Mouse (Mus musculus) T-helper 17 cell (primary cell): ENCODE measurements around the gene Pdrg1.

Experiments
- in situ Hi-C, 2 experiments: fragments of 300-600 bp; cut with MboI, MseI; formaldehyde crosslinking; loops; 1 replicate in 1 of 2; 2 replicates in 1 of 2; pipeline ENCODE4 v1.15.1; 2025; ENCODE audit warnings: high pct_unique_total_duplicates in 2 of 2

Gene Pdrg1

DNA sequence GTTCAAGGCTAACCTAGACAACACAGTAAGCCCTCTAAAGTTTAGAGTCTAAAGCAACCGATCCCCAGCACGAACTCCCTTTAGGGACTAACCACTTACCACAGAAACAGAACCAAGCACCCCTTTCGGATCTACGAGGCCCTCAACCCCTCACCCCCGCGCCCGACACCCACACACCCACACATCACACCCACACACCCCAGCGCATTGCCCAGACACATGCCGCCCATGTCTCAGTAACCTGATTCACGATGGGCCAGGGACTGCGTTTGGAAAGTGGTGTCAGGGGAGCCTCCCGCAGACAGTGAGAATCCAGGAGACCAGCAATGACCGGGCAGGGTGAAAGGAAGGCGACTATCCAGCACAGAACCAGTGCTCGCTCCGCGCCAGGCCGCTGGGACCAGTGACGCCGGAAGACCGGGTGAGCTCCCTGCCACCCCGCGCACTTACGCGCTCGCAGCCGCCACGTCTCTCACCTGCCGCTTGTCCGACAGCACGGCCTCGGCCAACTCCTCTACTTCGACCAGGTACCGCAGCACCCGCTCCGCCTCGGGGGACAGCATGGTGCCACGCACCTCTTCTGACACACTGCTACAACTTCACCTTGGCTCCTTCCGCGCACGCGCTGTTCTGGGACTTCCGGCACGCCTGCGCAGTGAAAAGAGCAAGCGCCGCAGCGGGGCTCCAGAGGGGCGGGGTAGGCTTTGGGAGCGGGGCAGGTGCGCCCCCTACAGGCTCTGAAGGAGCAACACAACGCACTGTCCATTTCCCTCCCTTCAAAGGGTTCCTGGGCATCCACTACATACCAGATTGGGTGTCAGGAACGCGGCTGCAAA is at the start of gene Pdrg1:
Pdrg1 (minus strand) TSS at position 670 of the 836 bp plus-strand sequence.
- in situ Hi-C loops: loop anchor here in 1 of 2 experiments (5.0 kb wide), 1 partner anchor 103 kb away; the partner anchor contains the start of gene Mylk2

DNA sequence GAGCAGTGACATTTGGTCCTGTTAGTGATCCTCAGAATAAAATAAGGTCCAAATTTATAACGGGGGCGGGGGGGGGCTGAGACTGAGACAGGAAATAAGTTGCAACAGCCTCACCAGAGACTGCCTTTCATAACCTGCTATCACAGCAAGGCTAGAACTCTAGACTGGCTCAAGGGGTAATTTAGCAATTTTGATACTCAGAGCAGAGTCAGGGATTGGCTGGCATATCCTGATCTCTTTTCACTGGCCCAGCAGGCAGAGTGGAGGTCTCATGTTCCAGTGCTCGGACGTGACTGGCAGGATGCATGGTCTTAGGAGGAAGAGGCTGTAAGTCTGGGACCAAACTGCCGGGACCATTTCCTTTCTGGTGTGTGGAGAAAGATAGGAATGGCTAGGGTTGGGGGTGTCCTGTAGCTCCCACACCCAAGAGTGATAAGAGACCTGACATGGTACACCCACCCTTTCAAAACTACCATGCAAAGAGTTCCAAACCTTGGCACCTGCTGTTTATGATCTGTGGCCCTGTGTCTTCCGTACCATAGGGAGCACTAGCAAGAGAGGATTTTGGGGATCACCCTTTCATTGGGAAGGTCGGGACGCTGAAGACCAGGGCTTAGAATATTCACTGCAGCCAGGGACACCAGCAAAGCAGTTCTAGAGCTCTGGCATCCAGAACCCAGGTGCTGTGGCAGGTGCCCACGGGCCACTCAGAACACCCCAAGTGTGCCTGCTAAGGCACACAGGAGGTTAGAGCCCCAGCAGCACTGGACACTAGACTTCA is 49.2 kb upstream of the Pdrg1 start:
- in situ Hi-C loops: no loop called here

DNA sequence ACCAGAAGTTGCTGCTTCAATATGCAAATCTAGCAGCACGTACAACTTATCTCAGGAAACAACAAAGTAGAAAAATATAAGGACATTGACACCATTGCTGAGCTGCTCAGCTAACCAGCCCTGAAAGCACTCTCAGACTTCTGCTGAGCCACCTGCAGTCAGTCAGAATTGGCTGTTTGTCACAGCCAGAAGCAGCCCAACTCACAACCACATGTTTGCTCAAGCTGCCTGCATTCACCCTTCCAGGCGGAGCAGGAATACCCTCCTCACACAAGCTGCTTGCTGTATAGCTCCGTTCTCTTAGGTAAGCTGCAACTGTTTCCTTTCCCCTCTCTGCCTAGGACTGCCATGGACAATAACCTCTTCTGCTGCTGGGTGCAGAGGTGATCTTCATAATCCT is 48.2 kb upstream of the Pdrg1 start:
- in situ Hi-C loops: no loop called here

DNA sequence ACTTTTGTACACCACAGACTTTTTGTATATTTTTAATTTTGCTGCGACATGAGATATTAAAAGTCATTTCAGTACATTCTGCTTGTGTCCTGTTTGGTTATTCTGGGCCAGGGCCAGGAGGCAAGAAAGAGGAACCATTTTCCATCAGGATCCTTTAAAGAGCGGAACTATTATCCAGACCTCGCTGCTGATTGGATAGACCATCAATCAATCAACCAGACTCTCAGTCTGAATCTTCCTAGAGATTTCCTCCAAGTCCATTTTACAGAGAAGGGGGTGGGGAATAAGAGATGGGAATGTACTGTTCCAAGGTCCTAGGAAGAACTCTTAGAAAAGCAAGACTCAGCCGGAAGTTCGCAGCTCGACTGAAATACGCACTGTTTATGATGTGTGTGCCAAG is 45.0 kb upstream of the Pdrg1 start:
- in situ Hi-C loops: no loop called here

DNA sequence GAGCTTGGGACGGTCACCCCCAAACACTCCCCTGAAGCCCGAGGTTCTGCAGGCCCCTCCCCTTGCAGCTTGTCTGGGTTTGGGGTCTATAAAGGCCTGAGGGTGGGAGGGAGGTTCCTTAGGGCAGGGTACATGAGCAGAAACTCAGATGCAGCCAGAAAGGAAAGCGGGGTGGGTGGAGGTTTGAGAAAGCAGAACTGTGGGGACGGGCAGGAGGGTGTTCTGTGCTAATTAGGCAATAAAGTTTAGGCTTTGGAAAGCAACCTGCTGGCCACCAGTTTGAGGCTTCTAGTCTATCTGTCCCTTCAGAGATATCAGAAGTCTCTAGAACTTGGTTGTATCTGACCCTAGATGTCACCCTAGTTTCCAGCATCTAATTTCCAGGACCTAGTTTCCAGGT is 43.1 kb upstream of the Pdrg1 start:
- in situ Hi-C loops: no loop called here

DNA sequence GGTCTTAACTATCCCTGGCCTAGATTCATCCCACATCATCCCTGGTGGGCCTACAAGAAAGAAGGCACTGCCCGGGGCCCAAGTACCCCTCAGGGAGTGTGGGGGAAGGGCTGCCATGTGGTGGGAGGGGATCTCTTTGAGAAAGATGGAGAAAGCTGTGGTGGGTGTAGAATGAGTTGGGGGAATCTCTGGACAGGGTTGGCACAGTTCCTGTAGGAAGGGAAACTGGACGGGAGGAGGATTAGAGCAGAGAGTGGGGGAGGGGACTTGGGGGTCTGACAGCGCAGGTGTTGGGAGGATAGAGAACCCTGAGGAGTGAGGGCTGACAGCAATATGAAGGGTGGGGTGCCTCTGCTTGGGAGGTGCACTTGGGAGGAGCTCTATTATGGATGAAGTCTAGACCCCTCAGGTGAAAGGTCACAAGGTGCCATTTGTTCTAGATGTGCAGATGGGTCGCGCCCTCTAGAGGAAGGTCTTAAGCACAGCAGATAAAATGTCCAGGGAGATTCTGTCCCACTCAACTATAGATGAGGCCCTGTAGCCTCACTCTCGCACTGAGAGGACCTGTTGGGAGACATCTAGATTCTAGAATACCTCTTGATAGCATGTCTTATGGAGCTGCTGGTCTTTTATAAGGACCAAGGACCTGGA is 40.2 kb upstream of the Pdrg1 start:
- in situ Hi-C loops: no loop called here

DNA sequence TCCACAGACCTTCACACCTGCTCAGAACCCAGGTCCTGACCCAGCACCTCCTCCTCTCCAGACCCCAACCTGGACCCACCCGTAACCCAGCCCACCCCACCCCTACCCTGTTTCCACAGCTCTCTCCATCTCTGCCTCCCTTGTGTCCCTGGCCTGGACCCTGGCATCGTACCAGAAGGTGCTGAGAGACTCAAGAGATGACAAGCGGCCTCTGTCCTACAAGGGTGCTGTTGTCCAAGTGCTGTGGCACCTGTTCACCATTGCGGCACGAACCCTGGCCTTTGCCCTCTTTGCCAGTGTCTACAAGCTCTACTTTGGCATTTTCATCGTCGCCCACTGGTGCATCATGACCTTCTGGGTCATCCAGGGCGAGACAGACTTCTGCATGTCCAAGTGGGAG is 38.7 kb upstream of the Pdrg1 start:
- in situ Hi-C loops: no loop called here

DNA sequence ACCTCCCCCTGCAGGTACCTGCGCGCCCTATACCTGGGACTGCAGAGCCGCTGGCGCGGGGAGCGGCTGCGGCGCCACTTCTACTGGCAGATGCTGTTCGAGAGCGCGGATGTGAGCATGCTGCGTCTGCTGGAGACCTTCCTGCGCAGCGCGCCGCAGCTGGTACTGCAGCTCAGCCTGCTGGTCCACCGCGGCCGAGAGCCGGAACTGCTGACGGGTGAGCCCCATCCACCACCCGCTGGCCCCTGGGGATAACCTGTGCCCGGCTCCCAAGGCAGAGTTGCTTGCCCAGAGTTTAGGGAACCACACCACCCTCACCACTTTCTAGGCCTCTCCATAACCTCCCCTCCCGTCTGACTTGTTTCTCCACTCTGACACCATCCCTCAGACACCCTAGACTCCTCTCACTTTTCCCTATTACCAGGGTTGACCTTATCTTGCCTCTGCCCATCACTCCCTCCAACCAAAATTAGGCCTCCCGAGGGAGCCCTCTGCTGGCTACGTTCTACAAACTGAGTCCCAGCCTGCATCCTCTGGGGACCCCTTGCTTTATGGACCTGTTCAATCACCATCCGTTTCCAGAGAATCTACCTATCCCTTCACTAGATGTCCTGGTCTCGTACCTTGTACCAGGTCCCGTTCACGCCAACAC is 37.6 kb upstream of the Pdrg1 start:
- in situ Hi-C loops: no loop called here

DNA sequence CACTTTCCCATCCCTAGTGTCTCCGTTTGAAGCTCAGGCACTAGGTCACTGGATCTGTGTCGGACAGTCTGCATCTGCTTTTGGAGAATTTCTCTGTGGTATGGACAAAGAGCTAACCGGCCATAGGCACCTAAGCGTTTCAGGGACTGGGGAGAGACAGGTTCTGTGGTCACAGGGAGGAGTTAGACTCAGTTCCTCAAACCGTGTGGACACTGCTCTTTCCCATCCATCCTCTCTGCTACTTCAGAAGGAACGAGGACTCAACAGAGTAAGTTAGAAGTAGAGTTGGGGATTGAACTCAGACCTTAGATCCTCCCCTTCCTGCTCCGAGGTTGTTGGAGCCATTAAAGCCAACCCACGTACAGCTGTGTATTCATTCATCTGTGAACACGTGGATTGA is 36.3 kb upstream of the Pdrg1 start:
- in situ Hi-C loops: no loop called here

DNA sequence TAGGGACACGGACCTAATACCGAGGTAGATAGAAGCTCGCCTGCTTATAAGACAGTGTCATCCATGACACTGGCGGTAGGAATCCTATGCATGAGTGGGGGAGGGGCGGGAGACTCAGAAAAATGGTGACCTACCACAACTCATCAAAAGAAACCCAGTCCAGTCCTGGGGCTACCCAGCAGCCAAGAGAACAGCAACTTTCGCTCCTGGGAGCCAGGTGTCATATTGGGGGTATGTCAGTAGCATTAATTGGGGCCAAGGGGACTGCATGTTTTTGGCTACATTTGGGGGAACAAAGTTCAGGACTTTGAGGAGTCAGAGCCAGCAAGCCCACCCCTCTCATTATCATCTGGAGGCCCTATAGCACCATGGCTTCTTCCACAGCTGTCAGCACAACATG is 35.9 kb upstream of the Pdrg1 start:
- in situ Hi-C loops: no loop called here

DNA sequence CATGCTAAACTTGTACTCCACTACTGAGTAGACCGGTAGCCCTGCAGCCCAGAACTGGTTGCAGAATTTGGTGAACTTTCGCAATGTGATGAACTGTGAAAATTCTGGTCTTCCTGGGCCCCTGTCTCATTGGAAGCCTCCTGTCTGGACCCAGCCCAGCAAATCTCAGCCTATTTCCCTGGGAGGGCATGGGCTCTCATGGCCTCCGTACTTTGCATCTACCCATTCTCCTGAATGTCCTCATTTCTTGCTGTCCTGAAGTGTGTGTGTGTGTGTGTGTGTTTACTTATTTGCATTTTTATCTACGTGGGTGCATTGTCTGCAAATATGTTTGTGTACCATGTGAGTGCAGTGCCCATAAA is 34.8 kb upstream of the Pdrg1 start:
- in situ Hi-C loops: no loop called here

DNA sequence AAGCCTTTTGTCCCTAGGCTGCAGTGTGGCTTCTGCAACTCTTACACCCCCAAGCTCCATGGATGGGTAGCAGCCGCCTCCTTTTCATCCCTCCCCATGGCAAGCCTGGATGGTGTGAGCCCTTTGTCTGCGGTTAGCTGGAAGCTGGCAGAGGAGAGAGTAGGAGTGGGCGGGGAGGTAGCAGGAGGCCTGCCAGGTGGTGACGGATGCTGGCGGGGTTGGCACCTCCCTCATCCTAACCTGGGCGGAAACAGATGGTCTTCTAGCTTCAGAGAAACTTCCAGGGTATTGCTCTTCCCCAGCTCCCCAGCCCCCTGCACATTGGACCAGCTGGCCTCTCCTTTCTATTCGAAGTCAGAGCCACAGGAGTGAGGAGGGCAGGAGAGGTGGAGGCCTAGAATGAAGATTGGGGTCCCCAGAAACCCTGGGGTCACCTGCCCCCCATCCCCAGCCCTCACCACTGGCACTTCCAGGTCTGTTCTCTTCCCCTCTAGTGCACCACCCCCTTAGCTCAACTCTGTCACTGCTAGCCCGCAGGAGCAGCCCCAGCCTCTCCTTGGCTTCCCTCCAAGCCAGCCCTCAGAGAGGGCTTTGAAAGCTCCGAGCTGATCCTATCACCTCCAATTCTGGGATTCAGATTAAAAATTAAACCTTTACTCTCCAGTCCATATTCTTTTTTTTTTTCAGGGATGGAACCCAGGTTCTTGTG is 34.2 kb upstream of the Pdrg1 start:
- in situ Hi-C loops: no loop called here

DNA sequence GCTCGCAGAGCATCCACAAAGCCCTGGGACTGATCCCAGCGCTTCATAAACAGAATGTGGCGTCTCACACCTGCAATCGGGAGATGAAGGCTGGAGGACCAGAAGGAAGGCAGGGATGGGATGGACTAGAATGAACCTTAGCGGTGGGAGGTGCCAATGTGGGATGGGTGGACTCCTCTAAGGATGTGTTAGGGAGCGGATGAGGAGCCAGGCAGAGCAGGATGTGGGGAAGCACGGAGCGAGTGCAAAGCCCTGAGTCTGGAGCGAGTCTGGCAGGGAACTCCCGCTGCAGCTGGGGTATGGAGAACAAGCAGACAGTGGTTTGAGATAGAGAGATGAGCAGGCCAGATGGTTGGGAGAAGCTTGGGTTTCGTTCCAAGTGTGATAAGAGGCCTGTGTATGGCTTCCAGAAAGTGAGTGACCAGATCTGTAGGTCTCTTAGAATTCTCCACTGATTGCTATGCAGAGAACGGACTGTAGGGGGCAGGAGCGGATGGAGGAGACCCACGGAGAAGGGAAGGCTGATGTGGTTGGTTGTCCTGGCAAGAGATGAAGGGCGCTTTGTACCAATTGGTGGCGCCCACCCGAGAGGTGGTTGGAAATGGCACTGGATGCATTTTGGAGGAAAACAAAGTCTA is 32.7 kb upstream of the Pdrg1 start:
- in situ Hi-C loops: no loop called here

DNA sequence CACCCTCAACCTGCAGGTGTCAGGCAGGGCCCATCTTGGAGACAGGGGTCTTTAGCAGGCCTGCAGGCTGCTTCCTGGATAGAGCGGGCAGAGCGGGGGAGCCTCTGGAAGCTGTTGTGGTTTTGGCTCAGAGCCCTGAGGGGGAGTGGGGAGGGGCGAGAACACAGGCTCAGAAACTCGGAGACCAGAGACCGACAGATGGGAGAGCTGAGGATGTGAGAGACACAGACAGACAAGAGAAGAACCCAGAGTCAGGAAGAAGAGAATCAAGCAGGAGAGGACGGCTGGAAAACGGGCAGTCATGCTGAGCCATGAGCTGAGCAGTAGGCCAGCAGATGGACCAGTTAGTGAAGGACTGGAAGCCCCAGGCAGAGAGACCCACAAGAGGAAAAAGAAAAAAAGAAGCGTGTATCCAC is 30.7 kb upstream of the Pdrg1 start:
- in situ Hi-C loops: no loop called here

DNA sequence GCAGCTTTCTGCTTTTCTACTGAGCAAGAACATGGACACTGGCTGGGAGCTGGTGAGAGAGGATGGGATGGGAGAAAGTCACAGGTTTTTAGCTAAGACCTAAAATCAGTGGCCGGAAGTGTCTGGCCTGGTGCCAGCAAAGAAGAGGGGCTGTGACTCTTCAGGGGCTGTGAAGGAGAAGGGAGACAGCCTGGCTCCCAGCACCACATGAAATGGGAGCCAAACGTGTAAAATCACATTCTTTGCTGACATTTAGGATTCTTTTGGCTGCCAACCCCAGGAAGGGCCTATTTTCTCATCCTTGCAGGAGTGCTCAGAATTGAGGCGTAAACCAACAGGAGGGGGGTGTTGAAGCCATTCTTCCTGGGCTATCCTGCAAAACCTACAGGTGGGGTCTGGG is 28.7 kb upstream of the Pdrg1 start:
- in situ Hi-C loops: no loop called here

DNA sequence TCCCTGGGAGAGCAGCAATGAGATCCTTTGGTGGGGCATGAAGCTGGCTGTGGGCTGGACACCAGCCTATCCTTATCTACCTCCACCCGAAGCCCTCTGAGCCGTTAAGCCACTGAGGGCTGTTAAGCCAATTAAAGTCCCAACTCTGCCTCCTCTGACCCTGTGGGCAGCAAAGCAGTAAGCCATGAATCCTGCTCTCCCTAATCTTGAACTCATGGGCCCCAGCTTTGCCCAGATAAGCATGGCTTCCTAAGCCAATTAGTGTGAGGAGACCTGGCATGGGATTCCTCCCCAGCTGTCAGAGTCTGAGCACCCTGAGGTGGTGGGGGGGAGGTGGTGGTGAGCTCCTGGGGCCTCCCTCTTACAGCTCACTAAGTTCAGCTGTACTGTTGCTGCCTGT is 21.5 kb upstream of the Pdrg1 start:
- in situ Hi-C loops: no loop called here

DNA sequence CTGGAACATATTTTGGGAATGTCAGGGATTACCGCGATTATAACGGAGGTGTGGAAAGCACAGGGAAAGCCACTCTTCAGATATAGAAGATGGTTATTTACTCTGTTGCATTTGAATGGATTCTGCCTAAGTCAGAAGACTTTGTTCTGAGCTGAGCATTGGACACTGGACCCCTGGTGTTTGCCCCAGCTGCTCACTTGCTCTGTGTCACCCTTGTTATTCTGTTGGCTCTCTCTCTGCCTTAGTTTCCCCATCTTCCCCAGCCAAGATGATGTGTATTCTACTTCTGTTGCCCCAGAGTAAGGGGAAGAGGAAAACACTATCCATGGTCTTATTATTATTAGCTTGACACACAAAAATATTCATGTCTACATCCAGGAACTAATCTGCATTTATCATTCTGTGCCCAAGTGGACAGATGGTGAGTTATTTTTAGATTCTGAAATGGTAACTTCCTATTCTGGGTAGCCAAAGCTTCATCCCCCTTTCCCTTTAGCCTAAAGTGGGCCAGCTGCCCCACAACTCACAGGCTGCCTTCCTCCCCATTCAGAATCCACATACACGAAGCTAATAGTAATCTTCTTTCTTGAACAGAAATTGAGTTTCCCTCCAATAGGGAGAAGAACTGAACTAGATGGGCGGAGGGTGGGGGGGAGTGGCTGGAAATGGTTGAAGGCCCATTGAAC is 18.5 kb upstream of the Pdrg1 start:
- in situ Hi-C loops: no loop called here

DNA sequence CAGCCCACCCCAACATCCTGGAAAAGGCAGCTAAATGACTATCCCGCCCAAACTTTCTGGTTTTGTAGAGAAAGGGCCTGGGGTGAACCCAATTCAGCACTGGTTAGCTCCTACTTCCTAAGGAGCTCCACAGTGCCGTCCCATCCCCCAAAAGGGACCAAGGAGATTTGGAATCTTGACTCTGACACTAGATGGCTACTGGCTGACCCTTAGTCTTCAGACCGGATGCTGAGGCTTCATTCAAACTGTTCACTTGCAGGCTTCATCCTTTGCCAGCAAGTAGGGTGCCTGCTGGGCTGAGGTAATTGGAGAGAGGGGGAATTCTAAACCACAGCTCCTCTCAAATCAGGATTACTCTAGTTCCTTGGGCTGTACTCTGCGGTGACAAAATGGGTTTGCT is 17.7 kb upstream of the Pdrg1 start:
- in situ Hi-C loops: no loop called here

DNA sequence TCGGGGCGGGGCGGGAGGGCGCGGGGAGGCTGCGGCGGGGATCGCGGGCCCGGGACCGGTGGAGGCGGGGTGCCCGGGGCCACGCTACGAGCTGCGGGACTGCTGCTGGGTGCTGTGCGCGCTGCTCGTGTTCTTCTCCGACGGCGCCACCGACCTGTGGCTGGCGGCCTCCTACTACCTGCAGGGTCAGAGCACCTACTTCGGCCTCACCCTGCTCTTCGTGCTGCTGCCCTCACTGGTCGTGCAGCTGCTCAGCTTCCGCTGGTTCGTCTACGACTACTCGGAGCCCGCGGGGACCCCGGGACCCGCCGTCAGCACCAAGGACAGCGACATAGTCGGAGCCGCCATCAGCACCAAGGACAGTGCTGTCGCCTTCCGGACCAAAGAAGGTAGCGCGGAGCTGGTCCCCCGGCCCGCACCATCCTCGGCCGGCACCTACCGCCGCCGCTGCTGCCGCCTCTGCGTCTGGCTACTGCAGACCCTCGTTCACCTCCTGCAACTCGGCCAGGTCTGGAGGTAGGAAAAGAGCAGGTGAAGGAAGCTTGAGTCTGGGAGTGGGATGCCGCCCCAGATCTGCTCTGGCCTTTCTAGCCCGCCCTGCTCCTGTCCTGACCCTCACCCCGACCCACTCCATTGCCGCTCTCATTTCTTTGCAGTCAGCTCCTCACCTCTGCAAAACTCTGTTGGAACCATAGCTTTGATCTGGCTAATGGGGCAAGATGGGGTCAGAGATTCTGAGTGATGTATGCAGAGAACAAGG is 17.0 kb upstream of the Pdrg1 start:
- in situ Hi-C loops: no loop called here
